Mouse (Mus musculus) thymus, adult 2 months (tissue): ENCODE measurements around the gene Cdc7. TPM values are rescaled to one million over a fixed set of nuclear protein-coding genes. Genes with fewer than 3 reads are reported as not detected.

ENCODE experiments used
- DNase-seq: peaks from one replicate; pipeline ENCODE4 v3.0.0; 2021
- H3K27ac ChIP-seq: fragments of 200-500 bp; 2 replicates; pipeline ENCODE4 v1.5.1; 2012; ENCODE audit warnings: low read length, control low read depth; ENCODE audit not compliant: control insufficient read depth, insufficient read depth
- H3K27me3 ChIP-seq: fragments of 200-500 bp; 2 replicates; pipeline ENCODE4 v1.6.1; 2012; ENCODE audit warnings: mild to moderate bottlenecking, low read length, moderate library complexity, mixed read lengths; ENCODE audit not compliant: control insufficient read depth, insufficient read depth
- H3K36me3 ChIP-seq: fragments of 200-500 bp; 2 replicates; pipeline ENCODE4 v1.6.1; 2012; ENCODE audit warnings: mild to moderate bottlenecking, low read length, moderate library complexity; ENCODE audit not compliant: control insufficient read depth, insufficient read depth
- H3K4me1 ChIP-seq: fragments of 200-500 bp; replicated peaks from 2 replicates; pipeline ENCODE4 v1.6.1; 2012; ENCODE audit warnings: low read length; ENCODE audit not compliant: control insufficient read depth, insufficient read depth
- H3K4me3 ChIP-seq: fragments of 200-500 bp; 2 replicates; pipeline ENCODE4 v1.5.1; 2012; ENCODE audit warnings: mild to moderate bottlenecking, low read length, control low read depth, moderate library complexity; ENCODE audit not compliant: control insufficient read depth, insufficient read depth
- CTCF ChIP-seq: fragments of 200-500 bp; IDR thresholded peaks from 2 replicates; pipeline ENCODE4 v1.5.1; 2012; ENCODE audit warnings: mild to moderate bottlenecking, control low read depth, low read length, moderate library complexity, borderline replicate concordance; ENCODE audit not compliant: control insufficient read depth, poor library complexity, insufficient read depth; ENCODE audit errors: extremely low read depth
- POLR2A ChIP-seq: fragments of 200-500 bp; IDR thresholded peaks from 2 replicates; pipeline ENCODE4 v1.6.1; 2012; ENCODE audit warnings: mild to moderate bottlenecking, low read length, control low read depth, moderate library complexity; ENCODE audit not compliant: control insufficient read depth, poor library complexity, insufficient read depth; ENCODE audit errors: extremely low read depth
- WGBS: fragments of 180-500 bp; shearing (Covaris S2); methylation state at CpG from one replicate; pipeline ENCODE4 v1.1.7; 2018; 5-methylcytosine and 5-hydroxymethylcytosine counted together
- polyA plus RNA-seq: library from polyadenylated mRNA; depleted of rRNA; stranded (reverse); fragments of >200 nt; gene quantifications from 2 replicates; pipeline ENCODE4 v1.2.3, GENCODE M21; 2012; rRNA removed

Cdc7 gene
- 26.8 and 32.1 TPM in 2 replicates for polyA plus RNA-seq

- no peaks in the 10 kb centered on the region for H3K27me3 ChIP-seq
- TF ChIP-seq POLR2A, result peak; percentile 37; the same call in 1 of the 2 replicates
- no peak for TF ChIP-seq CTCF
- 8% methylated on average over 54 of the region's 54 CpGs for WGBS
- DNase-seq, result peak; percentile 95
- no peaks in the 10 kb centered on the region for H3K36me3 ChIP-seq
- no peak within 1 kb of the TSS for H3K27ac ChIP-seq
- H3K4me3 ChIP-seq, result peak within 1 kb of the TSS; percentile 68
- H3K4me1 ChIP-seq, result peaks cover 3% of the 10 kb centered on the region
Observed at GRCm38 (mm10) chr5:106963584-106964512, at the start of gene Cdc7. Cdc7 (plus strand) TSS chr5:106964322.

GRCm38 (mm10) chr5:106919315-106919714 lies 44.8 kb upstream of the Cdc7 start:
- no peaks in the 10 kb centered on the region for H3K36me3 ChIP-seq
- H3K4me3 ChIP-seq, result no peak overlapping the region
- H3K27ac ChIP-seq, result no peak overlapping the region
- no peak for DNase-seq
- no peaks in the 10 kb centered on the region for H3K4me1 ChIP-seq
- no peaks in the 10 kb centered on the region for H3K27me3 ChIP-seq
- TF ChIP-seq POLR2A (no peak), CTCF (no peak)

GRCm38 (mm10) chr5:106925488-106926368 lies 38.4 kb upstream of the Cdc7 start, which contains the start of gene Hfm1:
Hfm1 (minus strand) TSS chr5:106926321.
- Histone ChIP-seq H3K27me3 (no peaks in the 10 kb centered on the region), H3K4me1 (no peaks in the 10 kb centered on the region; the same call in 1 of the 2 replicates), H3K36me3 (no peaks in the 10 kb centered on the region), H3K4me3 (peak within 1 kb of the TSS; percentile 66), H3K27ac (no peak within 1 kb of the TSS)
- DNase-seq, result peak; percentile 49
- peak; percentile 40; the same call in 1 of the 2 replicates for TF ChIP-seq POLR2A
- no peak for TF ChIP-seq CTCF
- 5% methylated on average over 64 of the region's 76 CpGs for WGBS

GRCm38 (mm10) chr5:106926369-106926686 lies 37.8 kb upstream of the Cdc7 start:
- H3K36me3 ChIP-seq, result no peaks in the 10 kb centered on the region
- no peak for DNase-seq
- H3K27me3 ChIP-seq, result no peaks in the 10 kb centered on the region
- 89% methylated on average over 4 of the region's 4 CpGs for WGBS
- H3K4me1 ChIP-seq, result no peaks in the 10 kb centered on the region; the same call in 1 of the 2 replicates
- H3K4me3 ChIP-seq, result peak overlapping the region; percentile 66
- no peak for TF ChIP-seq CTCF
- TF ChIP-seq POLR2A, result no peak
- H3K27ac ChIP-seq, result no peak overlapping the region

DNA sequence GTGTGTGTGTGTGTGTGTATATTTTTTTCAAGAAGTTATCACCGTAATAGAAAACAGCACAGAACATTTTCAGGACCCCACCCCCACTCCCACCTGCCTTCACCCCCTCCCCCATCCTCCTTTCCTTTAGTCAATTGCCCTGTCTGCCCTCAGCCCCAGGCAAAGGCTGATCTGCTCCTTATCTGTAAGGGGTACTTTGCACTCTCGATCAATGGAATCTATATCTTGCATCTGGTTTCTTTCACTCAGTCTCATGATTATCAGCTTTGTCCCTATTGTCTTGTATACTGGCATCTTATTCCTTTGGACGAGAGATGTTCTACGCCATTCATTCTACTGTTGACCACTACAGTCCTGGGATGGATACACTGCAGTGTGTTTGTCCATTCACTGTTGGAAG lies 36.1 kb upstream of the Cdc7 start:
- Histone ChIP-seq H3K27ac (no peak overlapping the region), H3K4me3 (no peak overlapping the region), H3K4me1 (no peaks in the 10 kb centered on the region; the same call in 1 of the 2 replicates), H3K36me3 (no peaks in the 10 kb centered on the region), H3K27me3 (no peaks in the 10 kb centered on the region)
- no peak for DNase-seq
- WGBS, result 97% methylated on average over 4 of the region's 4 CpGs
- TF ChIP-seq POLR2A, result no peak
- no peak for TF ChIP-seq CTCF

DNA sequence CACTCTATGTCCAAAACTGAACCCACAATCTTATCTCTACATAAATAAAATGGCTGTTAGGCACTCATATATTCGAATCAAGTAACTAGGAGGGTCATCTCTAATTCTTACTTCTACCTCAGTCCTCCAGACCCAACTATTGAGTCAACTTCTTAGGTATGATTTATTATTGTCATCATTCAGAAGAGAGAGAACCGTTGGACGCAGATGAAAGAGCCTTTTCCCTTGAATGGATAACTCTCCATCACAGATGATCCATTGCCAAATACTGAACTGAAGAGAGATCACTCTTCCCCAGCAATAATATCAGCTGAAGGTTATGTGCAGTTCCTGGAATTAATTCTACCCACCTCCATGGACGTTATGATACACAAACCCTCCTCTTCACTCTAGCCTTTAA lies 17.8 kb upstream of the Cdc7 start:
- no peak for DNase-seq
- no peak for TF ChIP-seq CTCF
- H3K27me3 ChIP-seq, result no peaks in the 10 kb centered on the region
- no peak overlapping the region for H3K27ac ChIP-seq
- no peaks in the 10 kb centered on the region for H3K36me3 ChIP-seq
- 91% methylated on average over 4 of the region's 4 CpGs for WGBS
- no peak overlapping the region for H3K4me3 ChIP-seq
- no peaks in the 10 kb centered on the region for H3K4me1 ChIP-seq
